Mouse (Mus musculus) embryonic facial prominence, embryonic 15.5 days (tissue): ENCODE measurements around the gene Vmn1r222. TPM values are rescaled to one million over a fixed set of nuclear protein-coding genes. Genes with fewer than 3 reads are reported as not detected.
"Not testable (repeated sequence)": the region's sequence is repeated elsewhere in the genome, so short reads cannot be mapped to it uniquely, and the experiment has no call there.

Source experiments
- ATAC-seq: fragments of 200-750 bp; cut with Nextera tagmentation; 2 replicates; pipeline ENCODE4 v1.8.0; 2017; ENCODE audit warnings: low read depth, moderate TSS enrichment; ENCODE audit not compliant: insufficient number of reproducible peaks, low FRiP score, low TSS enrichment
- H3K27ac ChIP-seq: fragments of 300-500 bp; sonication (generic); replicated peaks from 2 replicates; pipeline ENCODE4 v1.5.1; 2015; ENCODE audit warnings: mild to moderate bottlenecking, inconsistent platforms
- H3K27me3 ChIP-seq: fragments of 300-500 bp; sonication (generic); 2 replicates; pipeline ENCODE4 v1.6.1; 2015; ENCODE audit warnings: inconsistent platforms
- H3K36me3 ChIP-seq: fragments of 300-500 bp; sonication (generic); 2 replicates; pipeline ENCODE4 v1.6.1; 2015; ENCODE audit warnings: mild to moderate bottlenecking, inconsistent platforms
- H3K4me1 ChIP-seq: fragments of 300-500 bp; sonication (generic); 2 replicates; pipeline ENCODE4 v1.6.1; 2015; ENCODE audit warnings: inconsistent platforms
- H3K4me2 ChIP-seq: fragments of 300-500 bp; sonication (generic); replicated peaks from 2 replicates; pipeline ENCODE4 v1.6.1; 2015; ENCODE audit warnings: mild to moderate bottlenecking, inconsistent platforms
- H3K4me3 ChIP-seq: fragments of 300-500 bp; sonication (generic); replicated peaks from 2 replicates; pipeline ENCODE4 v1.5.1; 2015; ENCODE audit warnings: mild to moderate bottlenecking, inconsistent platforms
- H3K9ac ChIP-seq: fragments of 300-500 bp; sonication (generic); 2 replicates; pipeline ENCODE4 v1.6.1; 2015; ENCODE audit warnings: inconsistent platforms
- H3K9me3 ChIP-seq: fragments of 300-500 bp; sonication (generic); replicated peaks from 2 replicates; pipeline ENCODE4 v1.6.1; 2016; ENCODE audit warnings: inconsistent platforms
- WGBS: fragments of 180-500 bp; shearing (Covaris S2); methylation state at CpG from one replicate; pipeline ENCODE4 v1.1.7; 2015; 5-methylcytosine and 5-hydroxymethylcytosine counted together
- polyA plus RNA-seq: library from polyadenylated mRNA; unstranded; fragments of >200 nt; fragmentation: Nextera tagmentation; extraction: Ambion mirVana; gene quantifications from 2 replicates; pipeline ENCODE4 v1.2.1, GENCODE M21; 2015

Gene Vmn1r222
- polyA plus RNA-seq, 1 experiment from 2014 or later: not detected

GRCm38 (mm10) chr13:23203885-23204284, 31.9 kb downstream of the Vmn1r222 start:
- 62% methylated on average over 1 of the region's 1 CpGs for WGBS
- H3K4me1 ChIP-seq, H3K36me3 ChIP-seq, H3K9ac ChIP-seq, ATAC-seq, H3K4me2 ChIP-seq, H3K9me3 ChIP-seq, H3K27me3 ChIP-seq, H3K4me3 ChIP-seq, H3K27ac ChIP-seq: not testable (repeated sequence)

- 85% methylated on average over 2 of the region's 2 CpGs for WGBS
- no peak for ATAC-seq
Observed at GRCm38 (mm10) chr13:23187875-23188274, 47.9 kb downstream of the Vmn1r222 start, which contains the start of gene Vmn1r220. Gene Vmn1r220 (minus strand): TSS chr13:23187975.

More at GRCm38 (mm10) chr13:23187875-23188274, 47.9 kb downstream of the Vmn1r222 start, which contains the start of gene Vmn1r220:
- H3K4me2 ChIP-seq: no peak within 1 kb of the TSS
- no peaks in the 10 kb centered on the region for H3K27me3 ChIP-seq
- H3K27ac ChIP-seq: no peak within 1 kb of the TSS
- no peaks in the 10 kb centered on the region for H3K4me1 ChIP-seq
- H3K9ac ChIP-seq: no peak within 1 kb of the TSS
- H3K4me3 ChIP-seq: no peak within 1 kb of the TSS
- H3K36me3 ChIP-seq: no peaks in the 10 kb centered on the region
- no peaks in the 10 kb centered on the region for H3K9me3 ChIP-seq

Other genes starting within 250 kb of the Vmn1r222 start
- not detected in 2 replicates for gene Vmn1r213, start 228.3 kb downstream of the Vmn1r222 start, polyA plus RNA-seq
- gene Vmn1r214, start 205.5 kb downstream of the Vmn1r222 start, polyA plus RNA-seq: not detected in 2 replicates
- not detected in 2 replicates for gene Vmn1r215, start 167.9 kb downstream of the Vmn1r222 start, polyA plus RNA-seq
- gene Vmn1r217, start 117.7 kb downstream of the Vmn1r222 start, polyA plus RNA-seq: not detected in 2 replicates
- 0.01 and 0.07 TPM in 2 replicates for gene Vmn1r218, start 102.8 kb downstream of the Vmn1r222 start, polyA plus RNA-seq
- gene Vmn1r219, start 76.6 kb downstream of the Vmn1r222 start, polyA plus RNA-seq: not detected in 2 replicates
- 0.18 TPM in 1 of 2 replicates, not detected in the other for gene Vmn1r220, start 48.0 kb downstream of the Vmn1r222 start, polyA plus RNA-seq
- not detected in 2 replicates for gene Vmn1r221, start 21.8 kb downstream of the Vmn1r222 start, polyA plus RNA-seq
- gene Vmn1r223, start 11.2 kb upstream of the Vmn1r222 start, polyA plus RNA-seq: not detected in 2 replicates
- 38.5 and 43.1 TPM in 2 replicates for gene Zfp322a, start 133.3 kb upstream of the Vmn1r222 start, polyA plus RNA-seq
- gene Abt1, start 187.9 kb upstream of the Vmn1r222 start, polyA plus RNA-seq: 12.2 and 12.7 TPM in 2 replicates
- 0.04 TPM in 1 of 2 replicates, not detected in the other for gene Btn1a1, start 230.0 kb upstream of the Vmn1r222 start, polyA plus RNA-seq